Mouse (Mus musculus): Measurements from ENCODE around the gene Gpam. TPM values are rescaled to one million over a fixed set of nuclear protein-coding genes. Genes with fewer than 3 reads are reported as not detected.

Gpam gene
- total RNA-seq, 2 experiments from 2014 or later, result 183 to 606 TPM

DNA sequence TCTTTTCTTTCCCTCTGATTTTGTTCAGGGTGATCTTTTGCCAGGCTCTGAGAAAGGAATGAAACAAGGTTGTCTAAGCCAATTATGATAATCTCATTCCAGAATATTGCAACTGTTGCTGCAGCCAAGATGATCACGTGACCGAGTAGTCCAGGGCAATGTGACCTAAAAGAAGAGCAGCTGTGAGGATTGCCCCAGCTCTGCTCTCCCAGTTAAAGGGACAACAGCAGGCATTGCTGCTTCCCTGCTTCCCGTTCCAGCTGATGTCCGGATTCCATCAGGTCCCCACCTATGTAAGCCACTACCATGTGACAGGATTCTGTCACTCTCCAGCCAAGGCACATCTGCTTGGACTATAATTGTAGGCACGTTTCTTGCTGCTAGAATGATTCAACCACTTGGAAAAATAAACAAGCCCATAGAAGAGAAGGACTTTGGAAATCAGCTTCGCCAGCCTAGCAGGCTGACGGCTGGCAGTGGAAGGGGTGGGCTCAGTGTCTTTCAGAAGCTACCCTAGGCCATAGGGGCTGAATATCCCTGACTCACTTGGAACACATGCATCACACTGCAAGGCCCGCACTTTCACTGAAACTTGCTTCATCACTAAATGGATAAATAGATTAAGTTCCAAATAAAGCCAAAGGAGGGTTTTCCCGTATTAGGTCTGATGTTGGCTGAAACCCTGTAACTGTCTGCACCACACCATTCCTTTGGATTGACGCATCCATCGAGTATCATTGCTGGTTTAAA is 23.8 kb downstream of the Gpam start:
- DNase-seq, result peak; percentile 64 to 72

DNA sequence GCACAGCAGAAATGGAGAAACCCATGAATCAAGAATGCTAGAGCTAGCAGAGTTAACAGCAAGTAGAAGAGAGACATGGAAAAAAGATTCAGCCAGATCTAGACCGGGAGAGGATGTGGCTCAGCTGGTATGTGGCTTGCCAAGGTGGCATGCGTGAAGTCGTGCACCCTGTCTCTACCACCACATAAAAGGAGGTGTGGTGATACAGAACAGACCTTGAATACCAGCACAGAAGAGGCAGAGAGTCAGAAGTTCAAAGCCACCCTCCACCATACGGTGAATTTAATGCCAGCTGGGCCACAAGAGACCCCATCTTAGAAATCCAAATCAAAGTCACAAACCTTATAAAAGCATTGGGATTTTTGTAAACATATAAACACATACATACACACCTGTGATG is 25.4 kb downstream of the Gpam start:
- no peak for DNase-seq

DNA sequence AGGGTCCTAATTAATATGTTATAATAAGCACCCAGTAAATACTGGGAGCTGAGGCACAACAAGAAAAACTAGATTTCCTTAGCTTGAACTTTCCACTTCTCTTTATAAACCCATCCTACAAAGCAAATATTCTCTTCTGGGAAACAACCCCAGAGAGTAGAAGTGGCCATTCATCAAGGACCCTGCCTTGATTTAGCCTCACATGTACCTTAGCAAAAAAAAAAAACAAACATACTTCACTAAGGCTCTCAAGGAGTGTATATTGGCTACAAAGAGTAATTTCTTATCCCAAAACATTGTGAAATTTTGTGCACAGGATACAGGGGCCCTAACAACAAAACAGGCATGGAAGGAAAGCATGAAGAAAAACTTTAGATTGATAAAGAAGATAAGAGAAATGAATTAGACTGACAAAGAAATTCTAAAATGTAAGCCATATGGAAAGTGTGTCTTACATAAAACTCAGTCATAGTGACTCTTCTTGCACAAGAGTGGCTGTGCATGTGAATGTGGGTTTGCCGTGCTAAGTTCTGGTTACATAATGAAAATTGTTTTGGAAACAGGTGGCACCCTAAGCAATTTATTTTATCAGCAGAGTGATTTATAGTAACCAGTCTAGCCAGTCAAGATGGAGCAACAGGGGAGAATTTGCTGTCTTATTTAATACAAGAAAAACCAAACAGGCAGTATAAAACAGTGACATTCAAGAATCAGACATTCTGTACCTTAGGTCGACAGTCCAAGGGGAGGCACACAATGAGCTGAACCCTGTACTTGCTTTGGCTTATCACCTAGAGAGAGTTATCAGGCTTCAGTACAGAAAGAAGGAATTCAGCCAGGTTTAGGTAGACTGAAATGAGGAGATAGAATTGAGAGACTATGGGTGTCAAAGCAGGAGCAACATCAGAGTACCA is 26.6 kb downstream of the Gpam start:
- no peak for DNase-seq

DNA sequence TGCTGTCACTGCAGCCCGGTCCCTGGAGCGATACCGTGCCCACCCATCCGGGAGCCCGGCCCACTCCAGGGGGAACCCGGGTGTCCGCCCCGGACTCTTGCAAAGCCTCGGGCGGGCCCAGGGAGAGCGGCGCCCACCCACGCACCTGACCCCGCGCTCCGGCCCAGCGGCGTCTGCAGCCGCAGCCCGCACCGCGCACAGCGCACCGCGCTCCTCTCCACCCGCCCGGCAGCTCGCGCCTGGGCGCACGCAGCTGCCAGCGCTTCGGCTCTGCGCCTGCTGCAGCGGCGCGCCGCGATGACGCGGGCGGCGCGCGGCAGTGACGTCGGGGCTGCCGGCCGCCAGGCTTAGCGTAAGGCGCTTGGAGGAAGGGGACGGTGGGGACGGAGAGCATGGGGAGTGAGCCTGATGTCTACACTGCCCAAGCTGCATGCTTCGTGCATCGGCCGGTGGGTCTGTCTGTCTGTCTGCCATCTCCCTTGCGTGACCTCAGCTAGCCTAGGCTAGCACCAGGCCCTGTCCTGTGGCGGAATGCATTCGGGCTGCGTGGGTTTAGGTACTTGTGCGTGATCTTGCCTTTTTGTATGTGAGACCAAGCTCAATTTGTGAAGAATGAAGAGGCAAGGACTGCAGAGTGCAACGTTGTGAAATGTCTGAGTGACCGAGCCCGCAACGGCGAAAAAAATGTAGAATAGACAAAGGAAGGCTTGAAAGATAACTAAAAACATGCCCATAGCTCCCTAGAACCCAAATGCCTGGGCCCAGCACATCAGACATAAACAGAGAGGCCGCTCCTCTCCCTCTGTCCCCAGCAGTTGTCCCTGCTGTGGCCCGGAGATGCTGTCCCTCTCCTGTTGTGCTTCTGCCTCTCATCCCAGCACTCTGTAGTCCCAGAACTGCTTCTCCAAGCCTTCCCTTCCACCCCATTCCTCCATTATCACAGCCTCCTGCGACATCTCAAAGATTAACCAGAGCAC is 27.6 kb downstream of the Gpam start:
- DNase-seq, result peak; percentile 79 to 86

DNA sequence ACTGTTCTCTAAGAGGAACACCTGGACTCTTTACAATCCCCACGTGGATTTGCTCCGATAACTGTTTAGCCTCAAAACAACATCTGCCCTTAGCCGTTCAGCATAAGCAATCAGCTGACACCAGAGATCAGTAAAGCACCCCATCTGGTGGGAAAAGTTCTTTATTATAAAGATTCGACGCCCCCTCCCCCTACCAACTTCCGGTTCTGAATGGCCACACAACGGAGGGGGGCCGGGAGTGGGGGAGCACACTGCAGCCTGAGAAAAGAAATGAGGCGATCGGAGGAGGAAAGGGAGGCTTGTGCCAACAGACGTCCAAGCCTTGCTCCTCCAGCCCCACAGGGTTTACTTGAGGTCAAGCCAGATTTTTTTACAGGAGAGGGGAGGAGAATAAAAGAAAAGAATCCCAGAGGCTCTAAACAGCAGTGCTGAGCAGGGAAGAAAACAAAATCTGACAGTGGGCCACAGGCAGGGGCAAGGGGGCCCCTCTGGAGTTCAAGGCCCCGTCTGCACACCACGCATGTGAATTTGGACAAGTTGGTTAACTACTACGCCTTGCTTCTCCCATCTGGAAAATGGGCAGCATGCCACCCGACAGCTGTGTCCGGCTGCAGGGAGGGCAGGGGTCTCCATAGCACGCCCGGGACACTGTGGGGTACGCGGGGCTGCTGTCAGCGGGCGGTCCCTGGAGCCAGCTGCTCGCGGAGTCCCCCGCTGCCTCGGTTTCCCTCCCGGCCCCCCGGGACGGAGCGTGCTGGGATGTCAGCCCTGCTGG is 28.4 kb downstream of the Gpam start:
- DNase-seq, result peak; percentile 50 to 70

DNA sequence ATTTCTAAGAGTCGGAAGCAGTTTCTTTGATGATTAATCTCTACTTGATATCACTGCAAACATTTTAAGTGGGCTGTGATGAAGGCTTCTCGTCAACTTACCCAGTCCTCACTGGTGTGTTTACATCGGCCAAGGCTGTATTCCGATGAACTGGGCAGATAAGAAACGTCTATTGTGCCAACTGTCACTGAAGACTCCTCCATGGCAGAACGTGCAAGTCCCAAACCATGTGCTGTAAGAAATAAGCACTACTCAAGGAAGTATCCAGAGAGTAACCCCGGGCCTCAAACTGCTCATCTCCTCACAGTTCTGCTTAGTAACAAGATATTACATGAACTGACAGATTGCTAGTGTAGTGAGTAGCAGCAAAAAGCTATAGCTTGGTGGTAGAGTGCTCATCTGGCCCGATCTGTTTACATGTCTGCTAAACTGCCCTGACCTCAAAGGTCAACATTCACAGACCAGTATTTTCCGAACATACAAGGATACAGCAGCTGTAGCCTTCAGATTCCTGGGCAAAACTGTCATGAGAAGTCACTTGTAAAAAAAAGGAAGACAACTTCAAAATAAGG is 29.6 kb downstream of the Gpam start:
- no peak for DNase-seq

DNA sequence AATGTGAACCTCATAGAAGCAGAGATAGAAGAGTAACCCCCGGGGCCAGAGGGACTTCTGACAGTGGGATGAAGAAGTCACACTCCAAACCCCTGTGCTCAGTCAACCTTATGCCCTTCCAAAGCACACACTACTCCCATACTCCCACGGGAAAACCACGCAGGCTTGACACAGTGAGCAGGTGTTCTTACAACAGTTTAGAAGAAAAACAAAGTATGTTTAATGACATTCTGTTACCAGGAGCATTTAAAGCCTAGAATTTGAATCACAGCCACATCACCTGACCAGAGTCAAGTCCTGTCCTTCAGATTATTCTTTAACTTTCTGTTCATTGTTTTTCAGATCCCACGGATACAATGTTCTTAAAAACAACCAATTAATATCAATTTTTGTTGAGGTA is 30.4 kb downstream of the Gpam start:
- DNase-seq, result no peak

DNA sequence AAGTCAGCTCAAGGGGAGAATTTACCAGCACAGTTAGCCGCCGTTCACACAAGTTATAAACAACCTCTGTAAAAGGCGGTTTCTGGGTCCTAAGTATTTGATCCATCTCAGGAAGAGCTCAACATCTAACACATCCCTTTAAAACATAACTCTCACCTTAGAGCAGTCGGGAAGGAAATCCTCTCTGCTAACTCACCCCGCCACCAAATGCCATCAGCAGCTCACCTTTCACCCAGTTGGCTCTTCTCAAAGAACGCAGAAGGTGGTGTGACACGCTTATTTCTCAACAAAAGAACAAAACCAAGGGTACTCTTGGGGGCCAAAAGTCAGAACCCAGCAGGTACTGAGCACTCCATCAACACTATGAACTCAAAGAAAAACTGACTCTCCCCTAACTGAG is 31.5 kb downstream of the Gpam start:
- DNase-seq, result peak in 1 of 2 experiments; percentile 44

DNA sequence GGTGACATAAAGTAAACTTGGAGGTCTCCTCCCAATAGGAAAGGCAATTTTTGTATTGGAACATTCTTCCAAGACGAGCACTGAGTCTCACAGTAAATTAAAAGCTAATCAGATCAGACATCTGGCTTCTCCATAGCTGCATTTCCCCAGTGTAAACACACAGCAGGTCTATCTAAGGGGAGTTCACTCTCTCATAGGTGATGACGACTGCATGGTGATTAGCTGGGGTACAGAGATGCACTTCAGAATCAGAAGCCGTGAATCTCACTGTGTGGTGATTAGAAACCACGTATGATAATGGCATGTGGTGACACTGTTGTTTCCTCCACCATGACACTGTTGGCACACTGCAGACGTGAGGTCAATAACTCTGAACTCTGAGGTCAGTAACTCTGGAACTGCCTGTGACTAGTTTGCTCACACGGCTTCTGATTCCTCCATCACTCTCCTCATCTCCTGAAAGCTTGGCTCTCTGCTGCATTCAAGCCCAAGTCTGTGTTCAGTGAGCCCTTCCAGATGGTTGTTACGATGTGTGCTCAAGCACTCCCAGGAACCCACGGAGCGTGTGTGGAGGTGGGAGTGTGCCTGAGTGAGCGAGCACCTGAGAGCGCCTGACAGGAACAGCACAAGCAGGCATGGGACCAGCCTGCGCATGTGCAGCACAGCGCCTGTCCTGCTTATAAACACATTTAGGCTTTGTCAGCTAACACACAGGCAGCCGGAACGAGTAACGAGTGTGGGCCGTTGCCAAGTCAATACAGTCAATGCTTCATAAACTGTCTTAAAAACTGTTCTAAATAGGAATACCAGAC is 35.2 kb downstream of the Gpam start:
- DNase-seq, result no peak

DNA sequence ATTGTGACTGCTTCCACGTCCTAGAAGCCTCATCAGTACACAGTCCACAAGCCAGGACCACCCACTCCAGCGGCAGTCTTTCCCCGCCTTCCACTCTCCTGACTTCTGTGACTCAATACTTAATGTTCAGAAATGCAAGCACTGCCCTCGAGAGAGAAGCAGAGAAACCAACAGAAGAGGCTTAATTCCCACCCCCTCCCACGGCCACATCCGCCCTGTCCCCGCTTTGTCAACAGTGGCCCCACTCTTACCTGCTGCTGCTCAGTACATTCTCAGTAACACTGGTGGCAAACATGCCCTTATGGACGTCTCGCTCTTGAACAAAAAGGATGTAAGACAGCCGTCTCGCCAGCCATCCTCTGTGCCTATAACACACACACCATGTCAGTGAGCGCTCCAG is 36.2 kb downstream of the Gpam start:
- no peak for DNase-seq

DNA sequence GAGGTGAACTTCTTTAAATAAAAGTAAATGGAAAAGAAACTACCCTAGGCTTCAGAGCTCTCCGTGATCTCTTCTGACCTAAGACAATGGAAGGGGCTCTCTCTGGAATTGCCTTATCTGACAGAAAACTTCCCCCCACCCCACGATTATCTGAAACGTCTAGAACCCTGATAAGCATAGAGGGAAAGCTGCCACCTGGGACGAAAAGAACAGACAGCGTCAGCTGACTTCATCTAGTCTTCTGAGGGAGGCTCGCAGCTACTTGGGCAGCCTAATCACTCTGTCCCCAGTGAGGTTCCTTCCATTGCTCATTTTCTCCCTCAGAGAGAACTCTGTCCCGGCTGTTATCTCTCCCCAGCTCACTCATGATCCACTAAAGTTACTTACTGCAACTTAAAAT is 36.9 kb downstream of the Gpam start:
- no peak for DNase-seq

DNA sequence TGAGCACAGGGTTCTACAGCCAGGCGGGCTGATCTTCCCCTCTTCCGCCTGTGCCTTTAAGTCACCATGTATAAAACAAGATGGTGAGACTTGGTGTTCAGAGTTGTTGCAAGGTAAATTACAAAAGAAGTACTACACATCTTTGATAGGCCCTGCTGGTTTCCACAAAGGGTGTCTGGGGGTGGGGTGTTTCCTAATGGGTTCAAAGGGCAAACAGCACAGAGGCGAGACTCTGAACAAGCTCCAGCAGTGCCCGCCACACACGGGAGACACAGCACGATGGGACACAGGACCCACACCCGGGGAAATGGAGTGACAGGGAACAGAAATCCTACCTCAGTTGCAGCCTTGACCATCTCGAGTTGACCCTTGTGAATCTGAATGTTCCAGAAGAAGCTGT is 39.3 kb downstream of the Gpam start:
- no peak for DNase-seq

DNA sequence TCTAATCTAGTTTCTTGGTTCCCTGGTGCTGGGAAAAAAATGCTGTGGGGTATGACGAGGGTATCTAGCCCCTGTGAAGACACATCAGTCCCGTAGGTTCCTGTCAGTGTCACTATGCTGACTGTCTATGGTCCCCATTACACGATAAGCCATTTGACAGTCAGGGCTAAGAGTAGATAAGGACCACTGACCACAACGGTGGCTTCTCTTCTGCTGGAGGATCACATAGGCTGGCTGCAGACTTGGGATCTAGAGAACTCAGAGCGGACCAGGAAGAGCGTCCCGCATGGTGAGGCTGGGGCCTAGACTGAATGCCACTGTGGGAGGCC is 41.2 kb downstream of the Gpam start:
- DNase-seq, result no peak

DNA sequence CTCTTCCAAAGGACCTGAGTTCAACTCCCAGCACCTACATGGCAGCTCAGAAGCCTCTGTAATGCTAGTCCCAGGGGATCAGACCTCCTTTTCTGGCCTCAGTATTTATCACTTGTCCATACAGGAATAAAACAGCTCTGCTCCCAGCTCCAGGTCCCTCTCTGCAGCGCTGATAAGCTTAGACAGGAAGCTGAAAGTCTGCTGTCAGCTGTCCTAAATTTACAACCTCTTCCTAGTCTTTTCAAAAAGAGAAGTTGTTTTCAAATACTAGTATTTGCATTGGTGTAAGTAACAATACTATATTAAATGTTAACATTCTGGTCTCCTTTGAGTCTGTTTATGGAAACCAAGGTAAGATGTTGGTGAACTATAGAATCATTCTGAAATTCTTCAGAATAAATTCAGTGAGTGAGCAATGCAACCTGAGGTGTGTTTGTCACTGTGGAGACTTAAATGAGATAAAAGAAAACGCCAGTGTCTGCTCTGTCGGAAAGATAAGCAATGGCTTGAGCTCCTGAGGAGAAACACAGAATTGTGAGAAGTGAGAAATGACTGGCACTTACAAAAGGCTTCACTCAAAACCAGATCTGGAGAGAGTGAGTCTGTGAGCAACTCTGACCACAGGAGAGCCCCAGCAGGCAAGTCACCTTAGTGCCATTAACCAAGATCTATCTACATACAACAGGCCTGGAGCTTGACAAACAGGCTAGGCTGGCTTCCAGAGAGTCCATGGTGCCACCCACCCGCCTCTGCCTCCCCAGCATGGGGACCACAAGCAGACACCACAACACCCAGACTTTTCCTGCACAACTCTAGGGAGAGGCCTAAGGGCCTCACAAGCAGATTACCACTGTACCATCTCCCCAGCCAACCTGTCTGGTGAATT is 41.8 kb downstream of the Gpam start:
- no peak for DNase-seq

DNA sequence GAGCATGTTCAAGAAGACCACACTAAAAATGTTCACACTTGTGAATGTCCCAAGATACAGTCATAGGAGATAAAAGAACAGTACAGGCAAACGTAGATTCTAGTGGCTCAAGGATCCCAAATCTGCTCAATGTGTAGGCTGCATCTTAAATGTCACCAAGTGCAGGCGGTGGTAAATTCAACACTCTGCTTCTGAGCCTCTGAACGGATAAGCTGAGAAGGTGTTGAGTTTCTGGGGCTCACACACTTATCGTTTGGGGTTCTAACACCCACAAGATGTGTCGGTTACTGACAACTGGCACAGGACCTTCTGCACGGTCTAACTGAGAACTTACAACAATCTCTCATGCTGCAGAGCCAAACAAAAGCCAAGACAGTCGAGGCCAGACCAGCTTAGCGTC is 50.2 kb downstream of the Gpam start:
- no peak for DNase-seq

DNA sequence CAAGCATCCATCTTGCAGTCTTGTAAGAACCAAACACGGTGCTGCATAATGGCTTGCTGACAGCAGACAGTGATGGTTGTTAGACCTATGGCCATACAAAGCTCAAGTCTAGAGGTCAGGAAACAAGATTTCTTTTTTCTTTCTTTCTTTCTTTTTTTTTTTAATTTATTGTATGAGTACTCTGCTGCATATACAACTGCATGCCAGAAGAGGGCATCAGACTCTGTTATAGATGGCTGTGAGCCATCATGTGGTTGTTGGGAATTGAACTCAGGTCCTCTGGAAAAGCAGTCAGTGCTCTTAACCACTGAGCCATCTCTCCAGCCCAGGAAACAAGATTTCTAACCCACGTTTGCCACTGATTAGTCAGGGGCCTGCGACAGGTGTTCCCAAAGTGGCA is 54.0 kb downstream of the Gpam start:
- no peak for DNase-seq

DNA sequence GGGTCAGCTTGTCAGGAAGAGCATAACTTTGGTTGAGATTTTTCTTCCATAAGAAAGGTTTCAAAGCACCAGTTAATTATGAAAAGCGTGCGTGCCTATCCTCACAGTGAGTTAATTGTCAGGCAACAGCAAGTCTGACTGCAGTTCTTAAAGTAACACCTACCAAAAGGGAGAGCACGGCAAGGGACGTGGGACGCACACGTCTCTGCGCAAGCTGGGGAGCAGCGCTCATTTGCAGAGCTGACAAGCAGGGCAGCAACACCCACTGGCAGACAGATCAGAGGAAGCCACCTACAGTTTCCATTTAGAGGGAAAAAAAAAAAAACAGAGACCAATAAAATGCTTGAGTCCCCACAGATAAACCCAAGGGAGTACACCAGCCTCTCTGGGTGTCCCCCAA is 58.0 kb downstream of the Gpam start:
- no peak for DNase-seq

DNA sequence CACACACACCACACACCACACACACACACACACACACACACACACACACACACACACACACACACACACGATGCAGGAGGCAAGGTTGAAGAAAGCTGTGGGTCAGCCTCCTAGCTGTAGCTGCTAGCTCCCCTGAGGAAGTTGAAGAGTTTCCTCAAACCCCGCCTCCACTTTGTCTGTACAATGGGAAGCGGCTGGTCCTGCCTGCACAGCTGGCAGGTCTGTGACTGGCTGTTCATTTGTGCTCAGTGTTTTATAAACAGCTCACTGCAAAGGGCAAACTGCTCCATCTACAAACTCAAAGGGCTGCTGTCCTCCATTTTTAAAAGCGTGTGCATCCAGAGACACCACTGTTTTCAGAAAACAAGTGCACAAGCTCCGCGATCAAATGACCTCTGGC is 63.8 kb downstream of the Gpam start:
- DNase-seq, result no peak

DNA sequence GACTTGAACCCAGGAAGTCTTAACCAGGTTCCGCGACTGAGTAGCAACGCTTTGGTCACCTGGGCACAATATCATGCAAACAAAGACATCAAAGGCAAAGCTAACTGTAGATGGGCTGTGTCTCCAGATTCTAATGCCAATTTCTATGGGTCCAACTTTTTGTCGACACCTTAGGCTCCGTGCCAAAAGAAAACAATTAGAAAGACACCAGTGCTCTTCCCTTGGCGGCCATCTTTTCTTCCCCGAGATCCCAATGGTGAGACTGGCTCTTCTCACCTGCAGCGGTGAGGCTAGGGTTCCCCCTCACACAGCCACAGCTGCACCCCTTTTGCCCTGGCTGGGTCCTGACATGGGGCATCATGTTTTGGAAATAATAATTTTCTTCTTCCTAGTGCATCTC is 64.5 kb downstream of the Gpam start:
- DNase-seq, result no peak

Data from adrenal gland, postnatal 36 days (tissue).